25 mouse cellular contexts compared by ENCODE assay signal in genomic region chr19:58393121-58393520, GRCm38 (mm10).
A peak's percentile ranks its signal among the peaks of the same experiment; 100 is the strongest.
DNase-seq lines count a peak whose midpoint lies in the region; ATAC-seq lines count a peak whose summit lies in the region.
"Had no signal": no experiment of that assay in that cellular context is flagged by ENCODE, and none has a peak within 500 bp of the region (broad histone marks: within the 10 kb centered on the region; RNA-seq: fewer than 3 reads in every experiment).

No protein-coding gene starts in this region.

- H3K9me3 ChIP-seq in kidney, embryonic 15.5 days (replicated peaks) = no peaks in the 10 kb centered on the region
- H3K9me3 ChIP-seq: embryonic facial prominence, embryonic 12.5 days; embryonic facial prominence, embryonic 15.5 days; hindbrain, embryonic 12.5 days; hindbrain, embryonic 15.5 days had no signal

- H3K27me3 ChIP-seq in kidney, embryonic 15.5 days = no peaks in the 10 kb centered on the region
- H3K27me3 ChIP-seq: CH12.LX; embryonic facial prominence, embryonic 12.5 days; embryonic facial prominence, embryonic 15.5 days; hindbrain, embryonic 15.5 days; Patski had no signal

- H3K4me1 ChIP-seq in kidney, embryonic 15.5 days = peaks cover 48% of the 10 kb centered on the region

- H3K9ac ChIP-seq in kidney, embryonic 15.5 days = no peak overlapping the region
- H3K9ac ChIP-seq: embryonic facial prominence, embryonic 12.5 days; embryonic facial prominence, embryonic 15.5 days; forebrain, postnatal 0 days; hindbrain, embryonic 12.5 days; hindbrain, embryonic 15.5 days had no signal

- no peak overlapping the region for H3K27ac ChIP-seq in kidney, embryonic 15.5 days
- H3K27ac ChIP-seq: embryonic facial prominence, embryonic 12.5 days; embryonic facial prominence, embryonic 15.5 days; gastrocnemius, adult 2 months; hindbrain, embryonic 12.5 days; hindbrain, embryonic 15.5 days had no signal

- WGBS in kidney, embryonic 15.5 days = 93% methylated on average over 7 of the region's 7 CpGs

- H3K36me3 ChIP-seq in kidney, embryonic 15.5 days = no peaks in the 10 kb centered on the region
- H3K36me3 ChIP-seq: embryonic facial prominence, embryonic 12.5 days; embryonic facial prominence, embryonic 15.5 days; G1E; hindbrain, embryonic 12.5 days; hindbrain, embryonic 15.5 days had no signal

- no peak overlapping the region for H3K4me3 ChIP-seq in kidney, embryonic 15.5 days (replicated peaks)
- H3K4me3 ChIP-seq: embryonic facial prominence, embryonic 12.5 days; embryonic facial prominence, embryonic 15.5 days; gastrocnemius, adult 2 months; hindbrain, embryonic 12.5 days; hindbrain, embryonic 15.5 days had no signal

- no peak for ATAC-seq in kidney, embryonic 15.5 days (replicated peaks; ENCODE audit: low FRiP score)
- ATAC-seq in megakaryocyte, adult 5-6 weeks (ENCODE audit: poor library complexity, severe bottlenecking) = no peak
- ATAC-seq: forebrain, embryonic 14.5 days; forebrain, postnatal 0 days; Patski had no signal

- DNase-seq in kidney, adult 18-20 months = peak; percentile 3
- DNase-seq in kidney, postnatal 4 days = no peak
- peak; percentile 68 for DNase-seq in kidney, adult 9 months
- peak; percentile 10 for DNase-seq in kidney, postnatal 14 days
- DNase-seq: adrenal gland, postnatal 10 days; adrenal gland, postnatal 36 days; B cell, adult 2 months; cerebellum, adult 18-20 months; cerebellum, adult 9-10 months; cerebellum, postnatal 25 days; forebrain, postnatal 0 days; gastrocnemius, adult 2 months; gastrocnemius, postnatal 14 days; heart, adult 11 months had no signal

- H3K4me2 ChIP-seq in kidney, embryonic 15.5 days = no peak overlapping the region
- H3K4me2 ChIP-seq: embryonic facial prominence, embryonic 12.5 days; embryonic facial prominence, embryonic 15.5 days; heart, embryonic 11.5 days; hindbrain, embryonic 12.5 days; hindbrain, embryonic 15.5 days had no signal

Comparison
In these comparisons a context has a peak if more than half of its experiments do, and no peak if none do; other contexts are left out.
1. DNase-seq: peak in kidney, adult 18-20 months (single experiment), kidney, adult 9 months (single experiment) and kidney, postnatal 14 days (single experiment); none in kidney, postnatal 4 days (0 of 2).